Mouse (Mus musculus) left cerebral cortex, adult 2 months (tissue): ENCODE results near the gene Btbd2. TPM values are rescaled to one million over a fixed set of nuclear protein-coding genes. Genes with fewer than 3 reads are reported as not detected.
"Not testable (repeated sequence)": the region's sequence is repeated elsewhere in the genome, so short reads cannot be mapped to it uniquely, and the experiment has no call there.

Experiments used
- DNase-seq, 2 experiments: peaks; one replicate each; pipeline ENCODE4 v3.0.0; 2021 to 2022; ENCODE audit warnings: low spot score in 2 of 2, mixed read lengths in 1 of 2; ENCODE audit errors: extremely low spot score in 1 of 2
- H3K27ac ChIP-seq: fragments of 200-600 bp; 2 replicates; pipeline ENCODE4 v1.8.1; 2022
- H3K4me3 ChIP-seq: fragments of 200-600 bp; 2 replicates; pipeline ENCODE4 v1.8.1; 2022
- CTCF ChIP-seq: fragments of 200-600 bp; IDR thresholded peaks from 2 replicates; pipeline ENCODE4 v1.8.1; 2022; ENCODE audit warnings: antibody characterized with exemption, mild to moderate bottlenecking, moderate library complexity
- intact Hi-C: fragments of 180-260 bp; cut with DNase I; formaldehyde crosslinking; loops from one replicate; pipeline ENCODE4 v1.15.1; 2025
- total RNA-seq, 2 experiments: library from RNA; stranded (reverse); gene quantifications; 2 replicates each; pipeline ENCODE4 v1.2.3; 2021

Gene Btbd2
- total RNA-seq, 2 experiments from 2014 or later = 85.1 to 96.7 TPM

- Histone ChIP-seq H3K27ac (peak overlapping the region; percentile 82), H3K4me3 (peak overlapping the region; percentile 71)
- no peak for DNase-seq
- intact Hi-C loops = loop anchor here (2.0 to 5.0 kb wide), 3 partner anchors 21 to 47 kb away; partner anchors contain the start of genes Csnk1g2, Izumo4 and Mob3a
- no peak for TF ChIP-seq CTCF
Observed at GRCm38 (mm10) chr10:80655406-80656129, 1.3 kb downstream of the Btbd2 start.

DNA sequence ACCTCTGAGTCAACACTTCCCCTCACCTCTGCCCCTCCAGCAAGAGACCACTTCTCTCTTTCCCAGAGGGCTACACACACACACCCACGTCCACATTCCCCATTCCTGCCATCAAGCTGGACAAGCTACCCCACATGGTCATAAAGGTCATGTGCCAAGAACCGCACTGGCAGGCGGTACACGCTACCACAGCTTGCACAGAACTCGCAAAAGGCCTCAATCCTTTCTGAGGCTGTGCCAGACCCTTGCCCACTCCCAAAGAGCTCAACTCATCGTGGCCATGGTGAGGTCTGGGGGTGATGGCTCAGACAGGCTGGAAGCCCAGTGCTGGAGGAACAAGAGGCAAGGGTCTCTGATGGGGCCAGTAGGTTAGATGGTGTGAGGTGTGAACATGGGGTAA, 2.0 kb downstream of the Btbd2 start:
- TF ChIP-seq CTCF = no peak
- peak overlapping the region; percentile 71; the same call in 1 of the 2 replicates for H3K4me3 ChIP-seq
- intact Hi-C loops = loop anchor here (5.0 kb wide), 1 partner anchor 47 kb away; the partner anchor contains the start of genes Izumo4 and Mob3a
- DNase-seq = no peak
- no peak overlapping the region; the same call in 1 of the 2 replicates for H3K27ac ChIP-seq

- H3K27ac ChIP-seq = no peak overlapping the region
- TF ChIP-seq CTCF = no peak
- DNase-seq = no peak
- intact Hi-C loops = no loop called here
- no peak overlapping the region for H3K4me3 ChIP-seq
Observed at GRCm38 (mm10) chr10:80653156-80653720, 3.6 kb downstream of the Btbd2 start.

DNA sequence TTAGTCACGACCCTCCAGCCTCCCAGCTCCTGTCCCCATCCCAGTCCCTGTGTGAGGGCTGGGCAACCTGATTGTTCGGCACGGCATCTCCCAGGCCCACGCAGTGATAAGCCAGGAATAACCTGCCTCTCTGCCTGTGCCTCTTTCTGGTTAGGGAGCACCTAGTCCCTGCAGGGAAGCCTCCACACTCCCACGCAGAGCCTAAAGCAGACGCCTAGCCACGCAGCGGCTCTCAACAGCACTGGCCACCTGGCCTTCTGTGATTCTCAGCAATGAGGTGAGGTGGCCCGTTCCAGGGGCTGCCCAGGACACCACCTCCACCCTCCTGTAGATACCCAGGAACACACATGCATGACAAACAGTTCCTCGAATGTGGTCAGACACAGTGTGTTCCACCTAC, 6.5 kb downstream of the Btbd2 start:
- H3K27ac ChIP-seq = peak overlapping the region; percentile 50; the same call in 1 of the 2 replicates
- intact Hi-C loops = no loop called here
- no peak overlapping the region for H3K4me3 ChIP-seq
- no peak for TF ChIP-seq CTCF
- no peak for DNase-seq

- intact Hi-C loops, H3K4me3 ChIP-seq, DNase-seq: not testable (repeated sequence)
- peak overlapping the region; percentile 50; the same call in 1 of the 2 replicates for H3K27ac ChIP-seq
Observed at GRCm38 (mm10) chr10:80649910-80650309, 7.0 kb downstream of the Btbd2 start.

GRCm38 (mm10) chr10:80646936-80647335, 9.9 kb downstream of the Btbd2 start:
- DNase-seq = no peak
- Histone ChIP-seq H3K4me3 (no peak overlapping the region), H3K27ac (no peak overlapping the region)
- intact Hi-C loops = no loop called here
- TF ChIP-seq CTCF = no peak

GRCm38 (mm10) chr10:80635345-80635744, 21.5 kb downstream of the Btbd2 start:
- H3K4me3 ChIP-seq = no peak overlapping the region
- intact Hi-C loops = no loop called here
- no peak overlapping the region for H3K27ac ChIP-seq
- no peak for DNase-seq
- TF ChIP-seq CTCF = no peak

DNA sequence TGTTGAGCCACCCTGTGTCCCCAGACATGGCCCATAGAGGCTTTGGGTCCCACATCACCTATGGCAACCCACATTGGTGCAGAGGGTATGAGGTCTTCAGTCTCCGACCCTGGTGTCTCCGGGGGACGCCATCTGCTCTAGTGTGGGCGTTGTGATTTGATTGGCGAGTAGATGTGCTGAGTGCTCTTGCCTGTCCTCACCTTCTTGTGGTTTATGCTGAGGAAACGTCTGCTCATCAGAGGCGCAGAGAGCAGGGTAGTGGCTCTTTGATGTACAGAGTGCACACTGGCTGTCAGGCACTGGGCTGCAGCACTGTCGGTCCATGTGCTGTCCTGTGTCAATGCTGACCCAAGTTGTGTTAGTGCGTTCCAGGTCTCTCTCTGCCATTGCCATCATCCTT, 27.9 kb downstream of the Btbd2 start:
- no peak for TF ChIP-seq CTCF
- intact Hi-C loops = no loop called here
- no peak overlapping the region; the same call in 1 of the 2 replicates for H3K27ac ChIP-seq
- H3K4me3 ChIP-seq = no peak overlapping the region
- DNase-seq = no peak

DNA sequence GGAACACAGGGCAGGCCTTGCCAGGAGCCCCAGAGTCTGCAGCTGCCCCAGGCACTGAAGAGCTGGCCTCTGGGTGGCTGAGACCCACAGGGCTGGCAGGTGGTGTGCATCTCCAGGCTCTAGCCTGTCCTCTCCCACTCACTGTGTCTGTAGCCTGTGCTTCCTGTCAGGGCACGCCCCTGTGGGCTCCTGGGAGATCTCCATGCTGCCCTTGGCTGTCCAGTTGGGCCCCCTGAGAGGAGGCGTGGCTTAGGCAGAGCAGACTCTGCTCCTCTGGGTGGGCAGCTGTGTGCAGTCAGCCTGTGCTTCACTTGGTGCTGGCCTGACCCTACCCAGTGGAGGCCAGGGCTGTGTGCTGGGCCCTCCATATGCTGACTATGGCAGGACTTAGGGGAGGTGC, 29.2 kb downstream of the Btbd2 start:
- Histone ChIP-seq H3K4me3 (no peak overlapping the region), H3K27ac (no peak overlapping the region)
- intact Hi-C loops = no loop called here
- no peak for TF ChIP-seq CTCF
- no peak for DNase-seq

- intact Hi-C loops = no loop called here
- no peak overlapping the region for H3K27ac ChIP-seq
- DNase-seq = no peak
- H3K4me3 ChIP-seq = no peak overlapping the region
- TF ChIP-seq CTCF = no peak
Observed at GRCm38 (mm10) chr10:80625764-80626163, 31.1 kb downstream of the Btbd2 start.

DNA sequence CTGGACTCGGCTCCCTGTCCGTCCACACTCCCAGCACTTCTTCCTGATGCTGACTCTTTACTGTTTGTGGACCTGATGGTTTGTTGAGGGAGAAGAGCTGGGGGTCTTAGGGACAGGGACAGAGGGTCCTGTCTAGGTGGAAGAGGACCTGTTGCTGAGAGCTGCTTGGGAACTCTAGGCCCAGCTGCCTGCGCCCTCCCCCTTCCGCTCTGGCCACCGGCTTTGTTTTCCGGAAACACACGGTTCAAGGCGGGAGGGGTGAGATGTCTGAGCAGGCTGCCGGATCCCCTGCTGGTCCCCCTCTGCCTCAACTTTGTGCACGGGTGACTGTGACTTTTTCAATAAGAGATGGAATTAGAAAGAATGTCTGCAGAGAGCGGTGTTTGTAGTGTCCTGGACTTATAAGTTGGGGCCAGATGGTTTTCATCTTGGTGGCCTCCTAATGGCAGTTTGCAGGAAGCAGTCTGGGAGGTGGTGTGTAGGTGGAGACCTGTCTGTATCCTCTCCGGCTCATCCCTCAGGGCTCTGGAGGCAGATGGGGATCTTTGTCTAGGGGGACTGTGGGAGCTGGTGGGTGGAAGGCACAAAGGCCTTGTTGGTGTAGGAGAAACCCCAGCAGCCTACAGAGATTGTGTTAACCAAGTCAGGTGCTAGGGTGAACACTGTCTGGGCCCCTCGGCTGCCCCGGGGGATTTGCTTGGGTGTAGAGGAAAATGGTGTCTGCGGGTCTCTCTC, 33.2 kb downstream of the Btbd2 start:
- no peak for DNase-seq
- no peak; the same call in none of the 2 replicates for TF ChIP-seq CTCF
- Histone ChIP-seq H3K4me3 (peak overlapping the region; percentile 87), H3K27ac (peak overlapping the region; percentile 92)
- intact Hi-C loops = loop anchor here (2.0 kb wide), 3 partner anchors 33 to 79 kb away; partner anchors contain the start of genes Btbd2, Izumo4 and Klf16
